Mouse (Mus musculus) heart, embryonic 14.5 days (tissue): ENCODE results near the gene Fhdc1. TPM values are rescaled to one million over a fixed set of nuclear protein-coding genes. Genes with fewer than 3 reads are reported as not detected.

Experiments used
- ATAC-seq: fragments of 200-750 bp; cut with Nextera tagmentation; 2 replicates; pipeline ENCODE4 v1.8.0; 2017; ENCODE audit warnings: low read depth, moderate TSS enrichment; ENCODE audit not compliant: insufficient number of reproducible peaks, insufficient read depth, low FRiP score
- H3K27ac ChIP-seq, 2 experiments: fragments of 200-500 bp in 1 of 2; fragments of 300-500 bp in 1 of 2; sonication (generic) in 1 of 2; replicated peaks in 1 of 2; 2 replicates each; pipeline ENCODE4 v1.5.1; 2012 to 2014; ENCODE audit warnings: low read depth in 2 of 2, low read length in 2 of 2, control low read depth in 1 of 2, mild to moderate bottlenecking in 1 of 2, mixed read lengths in 1 of 2; ENCODE audit not compliant: control insufficient read depth in 1 of 2, insufficient read depth in 1 of 2
- H3K27me3 ChIP-seq: fragments of 300-500 bp; sonication (generic); 2 replicates; pipeline ENCODE4 v1.6.1; 2014; ENCODE audit warnings: mild to moderate bottlenecking, low read length, control low read depth; ENCODE audit not compliant: control insufficient read depth, insufficient read depth
- H3K36me3 ChIP-seq: fragments of 300-500 bp; sonication (generic); 2 replicates; pipeline ENCODE4 v1.6.1; 2014; ENCODE audit warnings: mild to moderate bottlenecking, control low read depth, low read length, mixed read lengths; ENCODE audit not compliant: control insufficient read depth, insufficient read depth
- H3K4me1 ChIP-seq, 2 experiments: fragments of 200-500 bp in 1 of 2; fragments of 300-500 bp in 1 of 2; sonication (generic) in 1 of 2; 2 replicates each; pipeline ENCODE4 v1.6.1; 2012 to 2014; ENCODE audit warnings: low read length in 2 of 2, control low read depth in 1 of 2, mixed read lengths in 1 of 2; ENCODE audit not compliant: control insufficient read depth in 2 of 2, insufficient read depth in 2 of 2
- H3K4me2 ChIP-seq: fragments of 300-500 bp; sonication (generic); 2 replicates; pipeline ENCODE4 v1.6.1; 2014; ENCODE audit warnings: mild to moderate bottlenecking, low read length
- H3K4me3 ChIP-seq, 2 experiments: fragments of 200-500 bp in 1 of 2; fragments of 300-500 bp in 1 of 2; sonication (generic) in 1 of 2; 2 replicates each; pipeline ENCODE4 v1.5.1; 2012 to 2014; ENCODE audit warnings: low read length in 2 of 2, mild to moderate bottlenecking in 2 of 2, control low read depth in 1 of 2, low read depth in 1 of 2, moderate library complexity in 1 of 2; ENCODE audit not compliant: control insufficient read depth in 1 of 2, insufficient read depth in 1 of 2
- H3K9ac ChIP-seq: fragments of 300-500 bp; sonication (generic); 2 replicates; pipeline ENCODE4 v1.6.1; 2014; ENCODE audit warnings: mild to moderate bottlenecking, low read length
- H3K9me3 ChIP-seq: fragments of 300-500 bp; sonication (generic); 2 replicates; pipeline ENCODE4 v1.6.1; 2016; ENCODE audit warnings: low read length, control low read depth; ENCODE audit not compliant: control insufficient read depth
- WGBS: fragments of 180-500 bp; shearing (Covaris S2); extraction: QIAGEN DNeasy Blood & Tissue Kit; methylation state at CpG from one replicate; pipeline ENCODE4 v1.1.7; 2014; 5-methylcytosine and 5-hydroxymethylcytosine counted together
- polyA plus RNA-seq: library from polyadenylated mRNA; unstranded; fragments of >200 nt; fragmentation: Nextera tagmentation; extraction: Ambion mirVana; gene quantifications from 2 replicates; pipeline ENCODE4 v1.2.1, GENCODE M21; 2014

Gene Fhdc1
- polyA plus RNA-seq, 1 experiment from 2014 or later = 0.68 TPM

DNA sequence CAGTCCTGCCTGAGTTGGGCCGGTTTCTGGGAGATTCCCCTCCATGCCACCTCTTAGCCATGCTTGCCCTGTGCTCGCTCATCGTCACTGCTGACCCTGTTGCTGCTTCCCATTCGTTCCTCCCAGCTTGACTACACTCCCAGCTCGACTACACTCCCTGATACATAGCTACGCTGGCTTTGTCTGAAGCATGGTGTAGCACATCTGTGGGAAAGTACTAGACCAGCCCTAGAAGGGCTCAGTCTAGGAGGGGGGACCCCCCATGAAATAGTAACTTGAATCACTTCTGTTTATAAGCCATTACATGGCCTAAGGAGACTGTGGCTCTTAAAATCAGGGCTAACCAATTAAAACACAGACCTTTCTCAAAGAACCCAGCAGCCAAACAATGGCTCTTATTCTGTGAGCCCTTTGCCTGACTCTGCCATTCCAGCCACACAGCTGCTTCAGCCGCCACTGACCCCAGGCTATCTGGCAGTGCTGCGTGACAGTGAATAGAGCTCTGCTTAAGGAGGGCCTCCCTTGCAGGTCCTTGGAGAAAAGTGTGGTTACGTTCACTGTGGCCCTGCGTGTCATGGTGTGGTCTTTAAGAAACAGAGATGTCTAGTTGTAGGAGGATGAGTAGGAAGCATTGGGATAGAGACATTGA is 47.3 kb downstream of the Fhdc1 start:
- Histone ChIP-seq H3K9ac (no peak overlapping the region), H3K27ac (no peak overlapping the region), H3K4me1 (peaks cover 13 to 19% of the 10 kb centered on the region in 2 experiments), H3K36me3 (no peaks in the 10 kb centered on the region), H3K9me3 (no peaks in the 10 kb centered on the region), H3K4me3 (no peak overlapping the region), H3K4me2 (no peak overlapping the region), H3K27me3 (peaks cover 7% of the 10 kb centered on the region)
- ATAC-seq = no peak
- 76% methylated on average over 10 of the region's 10 CpGs for WGBS

GRCm38 (mm10) chr3:84431257-84431656 is 49.0 kb downstream of the Fhdc1 start:
- WGBS = 64% methylated on average over 5 of the region's 5 CpGs
- H3K4me1 ChIP-seq = peaks cover 11 to 19% of the 10 kb centered on the region in 2 experiments
- H3K9ac ChIP-seq = no peak overlapping the region
- H3K27ac ChIP-seq = no peak overlapping the region
- no peaks in the 10 kb centered on the region for H3K36me3 ChIP-seq
- H3K4me2 ChIP-seq = no peak overlapping the region
- no peak overlapping the region for H3K4me3 ChIP-seq
- no peak for ATAC-seq
- no peaks in the 10 kb centered on the region for H3K9me3 ChIP-seq
- H3K27me3 ChIP-seq = peaks cover 7% of the 10 kb centered on the region; the same call in 1 of the 2 replicates

- ATAC-seq = no peak
- Histone ChIP-seq H3K4me2 (no peak overlapping the region), H3K4me1 (peaks cover 7 to 10% of the 10 kb centered on the region in 2 experiments), H3K36me3 (no peaks in the 10 kb centered on the region), H3K27me3 (peaks cover 7% of the 10 kb centered on the region; the same call in 1 of the 2 replicates), H3K9ac (no peak overlapping the region), H3K4me3 (no peak overlapping the region), H3K9me3 (no peaks in the 10 kb centered on the region), H3K27ac (no peak overlapping the region)
- WGBS = 25% methylated on average over 2 of the region's 2 CpGs
Measured at GRCm38 (mm10) chr3:84430152-84430551, 50.1 kb downstream of the Fhdc1 start.

DNA sequence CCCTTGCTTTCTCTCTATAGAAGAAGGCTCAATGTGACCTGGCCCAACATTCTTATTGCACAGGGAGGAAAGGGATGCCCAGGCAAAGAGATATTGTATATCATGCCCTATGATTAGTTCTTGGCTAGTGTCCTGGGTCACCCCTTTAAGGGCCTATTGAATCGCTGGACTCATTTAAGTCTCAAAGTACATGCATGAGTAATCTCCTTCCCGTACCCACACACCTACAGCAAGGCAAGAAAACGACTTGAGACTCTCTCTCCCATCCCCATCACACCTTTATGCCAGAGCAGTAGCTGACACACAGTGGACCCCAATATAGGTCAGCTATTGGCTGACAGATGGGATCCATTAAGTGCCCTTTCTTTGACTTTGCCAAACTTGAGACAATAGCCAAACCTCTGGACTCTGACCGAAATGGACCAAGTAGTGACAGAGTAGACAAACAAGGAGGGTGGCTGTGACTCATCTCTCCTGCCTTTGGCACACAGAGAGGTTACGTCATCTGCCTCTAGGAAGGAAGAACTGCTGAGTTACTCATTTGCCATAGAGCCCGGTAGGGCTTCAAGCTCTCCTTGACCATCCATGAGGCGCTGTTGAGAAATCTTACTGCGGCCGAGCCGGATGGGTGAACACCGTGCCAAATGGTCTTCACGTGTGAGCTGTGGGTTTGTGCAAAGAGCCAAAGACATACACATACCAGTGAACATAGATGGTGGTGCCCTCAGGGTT is 51.1 kb downstream of the Fhdc1 start:
- H3K9ac ChIP-seq = no peak overlapping the region
- no peak overlapping the region for H3K27ac ChIP-seq
- no peaks in the 10 kb centered on the region for H3K36me3 ChIP-seq
- H3K4me3 ChIP-seq = no peak overlapping the region
- WGBS = 83% methylated on average over 12 of the region's 12 CpGs
- no peak overlapping the region for H3K4me2 ChIP-seq
- peaks cover 2 to 6% of the 10 kb centered on the region in 2 experiments; a peak in 3 of 4 replicates for H3K4me1 ChIP-seq
- H3K27me3 ChIP-seq = peaks cover 7% of the 10 kb centered on the region; the same call in 1 of the 2 replicates
- no peaks in the 10 kb centered on the region for H3K9me3 ChIP-seq
- no peak for ATAC-seq

- Histone ChIP-seq H3K4me3 (no peak overlapping the region), H3K36me3 (no peaks in the 10 kb centered on the region), H3K4me1 (peaks cover 2 to 6% of the 10 kb centered on the region in 2 experiments; a peak in 3 of 4 replicates), H3K9me3 (no peaks in the 10 kb centered on the region), H3K27me3 (peaks cover 6% of the 10 kb centered on the region; the same call in 1 of the 2 replicates), H3K9ac (no peak overlapping the region), H3K4me2 (no peak overlapping the region), H3K27ac (no peak overlapping the region)
- no peak for ATAC-seq
- WGBS = 78% methylated on average over 5 of the region's 5 CpGs
Measured at GRCm38 (mm10) chr3:84427779-84428178, 52.5 kb downstream of the Fhdc1 start.

DNA sequence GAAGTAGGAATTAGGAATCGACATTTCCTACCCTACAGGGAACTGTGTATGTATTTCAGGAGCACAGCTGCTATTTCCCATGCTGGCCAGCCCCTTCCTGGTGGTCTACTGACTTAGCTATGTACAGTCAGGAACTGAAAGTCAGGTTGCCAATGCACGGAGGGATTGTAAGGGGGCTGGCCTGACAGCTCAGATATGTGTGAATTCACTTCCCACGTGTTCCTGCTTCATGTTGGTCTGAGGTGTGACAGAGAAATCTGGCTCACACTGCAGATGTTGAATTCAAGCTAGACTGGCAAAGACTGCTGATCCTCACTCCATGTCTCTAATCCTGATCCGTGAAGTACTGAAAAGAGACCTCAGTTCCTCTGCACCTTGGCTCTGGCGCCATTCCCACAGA is 57.9 kb downstream of the Fhdc1 start:
- WGBS = 54% methylated on average over 5 of the region's 5 CpGs
- H3K9ac ChIP-seq = no peak overlapping the region
- no peaks in the 10 kb centered on the region for H3K36me3 ChIP-seq
- no peak overlapping the region for H3K27ac ChIP-seq
- H3K9me3 ChIP-seq = no peaks in the 10 kb centered on the region
- no peaks in the 10 kb centered on the region for H3K4me1 ChIP-seq
- no peak overlapping the region for H3K4me2 ChIP-seq
- no peak for ATAC-seq
- no peak overlapping the region for H3K4me3 ChIP-seq
- H3K27me3 ChIP-seq = no peaks in the 10 kb centered on the region

- Histone ChIP-seq H3K4me2 (no peak overlapping the region), H3K36me3 (no peaks in the 10 kb centered on the region), H3K9me3 (no peaks in the 10 kb centered on the region), H3K9ac (no peak overlapping the region), H3K27ac (no peak overlapping the region), H3K4me1 (no peaks in the 10 kb centered on the region; a peak in 1 of 4 replicates), H3K27me3 (no peaks in the 10 kb centered on the region), H3K4me3 (no peak overlapping the region)
- 48% methylated on average over 4 of the region's 4 CpGs for WGBS
- ATAC-seq = no peak
Measured at GRCm38 (mm10) chr3:84413868-84414267, 66.4 kb downstream of the Fhdc1 start.
